Mouse (Mus musculus): ENCODE measurements around the gene Olfr1368.

Olfr1368 gene

DNA sequence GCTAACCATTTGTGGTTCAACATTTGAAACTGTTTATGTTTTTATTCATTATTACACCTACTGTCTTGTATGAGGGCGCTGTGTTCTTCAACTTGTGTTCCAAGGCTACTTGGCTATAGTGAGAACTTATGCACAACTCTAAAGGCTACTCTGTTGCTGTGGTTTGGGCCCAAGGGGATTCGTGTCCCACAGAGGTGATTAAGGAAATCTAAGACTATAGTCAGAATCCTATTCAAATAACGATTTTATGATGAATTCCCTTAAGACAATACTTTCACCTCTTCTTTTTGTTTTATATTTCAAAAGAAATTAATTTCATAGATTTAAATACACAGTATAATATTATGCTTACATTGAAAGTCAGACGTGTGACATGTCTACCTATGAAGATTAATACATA, at the start of gene Olfr1368:
Gene Olfr1368 (minus strand): TSS at position 101 of the 400 bp plus-strand sequence.
- no peak for DNase-seq

DNA sequence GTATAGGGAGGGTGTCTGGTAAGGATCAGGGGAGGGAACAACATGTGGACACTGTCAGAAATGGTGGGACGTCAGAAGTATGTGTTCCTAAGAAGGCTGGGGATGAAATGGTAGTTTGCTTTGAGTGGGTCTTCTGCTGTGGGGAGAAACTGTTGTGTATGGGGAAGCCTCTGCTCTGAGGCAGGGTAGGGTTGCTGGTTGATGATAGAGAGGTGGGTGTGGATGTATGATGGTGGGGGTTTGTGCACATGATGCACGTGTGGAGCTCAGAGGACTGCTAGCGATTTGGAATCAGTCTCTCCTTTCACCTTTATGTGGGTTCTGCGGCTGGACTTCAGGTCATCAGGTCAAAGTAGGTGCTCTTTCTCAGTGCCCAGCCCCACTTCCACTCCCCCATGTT, 39.9 kb upstream of the Olfr1368 start:
- DNase-seq = no peak

DNA sequence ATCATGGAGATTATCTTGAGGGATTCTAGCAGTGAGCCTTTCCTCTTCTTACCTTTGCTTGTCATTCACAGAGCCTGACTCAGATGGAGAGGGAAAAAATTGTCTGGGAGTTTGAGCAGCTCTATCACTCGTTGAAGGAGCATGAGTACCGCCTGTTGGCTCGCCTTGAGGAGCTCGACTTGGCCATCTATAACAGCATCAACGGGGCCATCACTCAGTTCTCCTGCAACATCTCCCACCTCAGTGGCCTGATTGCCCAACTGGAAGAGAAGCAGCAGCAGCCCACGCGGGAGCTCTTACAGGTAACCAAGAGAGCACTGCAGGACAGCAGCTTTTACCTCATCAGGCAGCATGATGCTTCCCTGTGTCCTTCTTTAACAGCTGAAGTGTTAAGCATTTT, 38.0 kb upstream of the Olfr1368 start:
- DNase-seq = no peak

DNA sequence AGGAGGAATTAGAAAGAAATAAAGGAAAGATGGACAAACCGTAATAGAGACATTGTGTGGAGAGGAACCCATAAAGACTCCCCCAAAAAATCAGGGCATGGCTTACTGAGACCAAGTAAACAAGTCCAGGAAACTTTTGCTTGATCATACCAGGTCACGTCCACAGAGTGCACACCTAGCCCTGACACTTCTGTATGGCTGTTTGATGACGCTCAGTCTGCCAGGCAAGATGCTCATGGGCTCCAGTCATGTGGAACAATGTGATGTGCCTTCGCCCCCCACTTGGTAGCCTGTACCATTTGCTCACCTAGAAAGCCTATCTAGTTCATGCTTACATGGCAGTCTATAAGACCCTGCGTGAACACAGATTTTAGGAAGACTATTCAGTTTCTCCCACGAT, 37.4 kb upstream of the Olfr1368 start:
- no peak for DNase-seq

DNA sequence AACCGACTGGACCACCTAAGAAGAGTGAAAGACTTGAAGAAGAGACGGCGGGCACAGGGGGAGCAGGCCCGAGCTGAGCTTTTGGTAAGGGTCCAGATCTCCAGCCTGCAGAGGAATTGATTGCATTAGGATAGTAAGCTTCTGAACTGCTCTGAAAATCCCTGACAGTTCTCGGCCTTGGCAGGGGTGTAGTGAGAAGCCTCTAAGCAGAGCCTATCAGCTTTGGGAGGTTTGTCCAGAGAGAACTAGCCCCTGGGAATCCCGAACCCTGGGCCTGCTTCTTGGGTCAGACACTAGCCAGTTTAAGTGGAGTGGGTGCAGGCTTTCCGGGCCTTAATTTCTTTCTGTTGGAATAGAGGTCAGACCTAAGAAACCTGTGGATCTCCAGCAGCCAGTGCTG, 36.3 kb upstream of the Olfr1368 start:
- DNase-seq = no peak

DNA sequence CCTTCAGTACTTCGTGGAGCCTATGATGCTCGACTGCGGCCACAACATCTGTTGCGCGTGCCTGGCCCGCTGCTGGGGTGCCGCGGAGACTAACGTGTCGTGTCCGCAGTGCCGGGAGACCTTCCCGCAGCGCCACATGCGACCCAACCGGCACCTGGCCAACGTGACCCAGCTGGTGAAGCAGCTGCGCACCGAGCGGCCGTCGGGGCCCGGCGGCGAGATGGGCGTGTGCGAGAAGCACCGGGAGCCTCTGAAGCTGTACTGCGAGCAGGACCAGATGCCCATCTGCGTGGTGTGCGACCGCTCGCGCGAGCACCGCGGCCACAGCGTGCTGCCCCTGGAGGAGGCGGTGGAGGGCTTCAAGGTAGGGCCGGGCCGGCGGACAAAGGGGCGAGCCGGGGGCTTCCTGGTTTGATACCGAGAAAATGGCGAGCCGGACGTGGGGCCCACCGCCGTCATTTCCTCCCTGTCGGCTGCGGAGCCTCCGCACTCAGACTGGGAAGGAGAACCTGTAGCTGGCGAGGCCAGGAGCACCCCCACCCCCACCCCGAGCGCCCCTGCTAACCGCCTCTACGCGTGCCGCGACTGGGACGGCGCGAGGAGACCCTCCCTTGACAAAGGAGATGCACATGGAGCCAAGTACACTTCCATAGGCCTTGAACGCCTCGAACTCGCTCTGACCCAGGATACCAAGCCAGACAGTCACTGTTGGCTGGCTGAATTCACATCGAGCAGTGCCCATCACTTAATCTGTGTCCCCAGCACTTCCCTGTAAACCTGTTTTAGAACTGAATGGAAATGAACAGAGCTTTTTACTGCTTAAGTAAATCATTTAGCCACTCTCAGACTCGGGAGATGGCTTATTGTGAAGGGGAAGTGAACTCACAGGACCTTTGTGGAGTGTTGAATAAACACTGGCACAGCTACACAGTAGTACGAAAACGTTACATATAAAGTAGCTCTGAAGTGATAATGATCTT, 35.2 kb upstream of the Olfr1368 start:
- DNase-seq = peak; percentile 75

DNA sequence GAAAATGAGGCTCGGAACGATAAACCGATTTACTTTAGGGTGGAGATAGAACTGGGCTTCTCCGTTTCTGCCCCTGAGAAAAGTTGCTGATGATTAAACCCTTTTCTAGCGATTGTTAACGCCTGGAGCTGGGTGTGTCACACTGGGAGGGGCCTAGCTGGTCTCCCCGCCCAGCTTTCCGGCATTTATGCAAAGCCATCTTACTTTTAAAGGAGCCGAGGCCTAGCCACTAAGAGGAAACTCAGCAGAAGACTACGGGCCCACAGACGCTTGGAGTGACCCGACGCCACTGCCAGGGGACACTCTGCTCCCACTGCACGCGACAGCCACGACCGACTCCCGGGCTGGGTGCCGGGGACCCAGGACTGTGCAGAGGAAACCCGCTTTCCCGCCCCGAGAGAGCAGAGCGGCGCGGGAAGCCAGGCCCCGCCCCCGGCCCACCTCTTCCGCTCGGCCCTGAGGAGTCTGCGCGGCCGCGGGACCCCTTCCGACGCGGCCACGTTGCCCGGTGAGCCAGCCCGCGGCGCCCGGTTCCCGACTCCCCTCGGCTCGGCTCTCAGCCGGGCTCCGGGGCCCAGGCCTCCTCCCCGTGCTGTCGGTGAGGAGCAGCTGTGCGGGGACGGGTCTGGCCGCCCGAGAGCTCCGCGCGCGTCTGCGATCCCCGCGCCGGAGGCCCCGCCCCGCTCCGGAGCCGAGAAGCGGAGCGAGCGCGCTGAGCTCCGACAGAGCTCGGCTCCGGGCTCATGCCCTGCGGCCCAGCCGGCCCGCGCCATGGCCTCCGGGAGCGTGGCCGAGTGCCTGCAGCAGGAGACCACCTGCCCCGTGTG, 34.3 kb upstream of the Olfr1368 start:
- DNase-seq = peak; percentile 85

DNA sequence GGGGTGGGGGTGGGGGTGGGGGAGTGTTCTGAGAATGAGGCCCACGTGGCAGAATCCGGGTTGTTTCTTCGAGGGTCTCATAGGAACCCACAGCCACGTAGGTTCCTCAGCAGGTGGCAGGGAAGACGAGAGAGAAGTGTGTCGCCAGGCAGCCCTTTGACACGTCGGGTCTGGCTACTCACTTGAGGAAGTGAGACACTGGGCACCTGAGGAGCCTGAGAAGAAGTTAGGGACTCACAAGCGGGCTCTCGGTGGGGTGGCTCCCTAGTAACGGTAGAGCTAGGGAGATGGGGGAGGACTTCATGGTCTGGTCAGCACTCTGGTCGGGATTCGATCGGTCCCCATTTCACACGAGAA, 33.7 kb upstream of the Olfr1368 start, which contains the start of gene Trim27:
Gene Trim27 (plus strand): TSS at position 79 of the 357 bp plus-strand sequence.
- DNase-seq = peak; percentile 65

DNA sequence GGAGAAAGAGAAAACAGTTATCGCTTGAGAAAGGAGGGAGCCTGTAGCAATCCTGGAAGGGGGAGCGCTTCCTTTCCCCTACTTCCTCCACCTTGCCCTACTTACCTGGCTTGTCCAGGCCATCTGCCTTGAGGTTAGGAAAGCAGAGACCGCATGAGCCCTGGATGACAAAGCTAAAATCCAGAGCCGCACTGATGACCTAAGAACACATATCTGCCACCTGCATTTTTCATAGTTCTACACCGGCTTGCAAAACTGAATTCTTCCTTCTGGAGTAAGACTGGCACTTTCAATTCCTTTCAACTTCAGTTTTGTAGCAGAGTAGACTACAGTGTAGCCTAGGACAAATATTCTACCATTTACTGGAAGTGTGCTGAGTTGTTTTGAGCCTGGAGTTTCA, 32.7 kb upstream of the Olfr1368 start:
- no peak for DNase-seq

DNA sequence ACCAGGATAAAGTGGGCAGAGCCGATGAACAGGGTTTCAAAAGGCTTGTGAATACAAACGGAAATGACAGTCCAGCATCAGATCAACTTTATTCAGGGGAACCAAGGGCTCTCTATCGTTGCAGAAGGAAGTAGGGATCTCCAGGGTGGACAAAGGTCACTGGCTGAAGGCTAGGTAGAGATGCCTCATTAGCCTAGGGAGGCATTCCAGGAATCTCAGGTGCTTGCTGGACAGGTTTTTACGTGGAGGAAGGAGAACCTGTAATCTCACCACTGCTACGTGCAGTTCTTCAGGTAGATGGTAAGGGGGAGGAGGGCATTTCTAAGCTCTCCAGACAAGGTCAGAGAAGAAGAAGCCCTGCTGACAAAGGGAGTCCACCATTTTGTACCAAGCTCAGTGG, 32.0 kb upstream of the Olfr1368 start:
- no peak for DNase-seq

DNA sequence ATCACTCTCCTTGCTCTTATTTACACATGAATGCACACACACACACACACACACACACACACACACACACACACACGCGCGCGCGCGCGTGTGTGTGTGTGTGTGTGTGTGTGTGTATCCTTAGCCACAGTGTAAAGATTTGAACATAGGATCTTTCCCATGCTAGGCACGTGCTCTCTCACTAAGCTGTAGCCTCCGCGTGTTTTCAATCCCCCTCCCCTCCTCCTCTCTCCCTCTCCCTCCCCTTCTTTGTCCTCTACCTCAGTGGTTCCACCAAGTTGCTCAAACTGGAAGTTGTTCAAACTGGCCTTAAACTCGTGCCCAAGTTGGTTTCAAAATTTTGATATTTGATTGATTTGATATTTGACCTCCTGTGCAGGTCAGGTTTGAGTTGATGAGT, 31.1 kb upstream of the Olfr1368 start:
- no peak for DNase-seq

DNA sequence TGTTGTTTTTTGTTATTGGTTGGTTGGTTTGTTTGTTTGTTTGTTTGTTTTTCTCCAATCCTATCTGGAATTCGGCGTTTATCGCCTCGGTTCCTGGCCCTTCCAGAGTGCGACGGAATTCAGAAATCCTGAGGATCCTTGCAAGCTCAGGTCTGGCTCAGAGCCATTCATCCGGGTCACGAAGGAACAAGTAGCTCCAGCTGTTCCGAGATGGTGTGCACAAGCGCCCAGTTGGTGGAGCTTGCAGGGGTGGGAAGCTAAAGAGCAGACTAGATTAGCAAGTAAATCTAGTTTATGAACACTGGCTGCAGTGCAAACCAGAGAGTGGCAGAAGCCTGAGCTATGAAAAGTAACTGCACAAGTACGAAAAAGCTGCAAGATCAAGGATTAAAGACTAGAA, 27.4 kb upstream of the Olfr1368 start:
- DNase-seq = peak; percentile 64

DNA sequence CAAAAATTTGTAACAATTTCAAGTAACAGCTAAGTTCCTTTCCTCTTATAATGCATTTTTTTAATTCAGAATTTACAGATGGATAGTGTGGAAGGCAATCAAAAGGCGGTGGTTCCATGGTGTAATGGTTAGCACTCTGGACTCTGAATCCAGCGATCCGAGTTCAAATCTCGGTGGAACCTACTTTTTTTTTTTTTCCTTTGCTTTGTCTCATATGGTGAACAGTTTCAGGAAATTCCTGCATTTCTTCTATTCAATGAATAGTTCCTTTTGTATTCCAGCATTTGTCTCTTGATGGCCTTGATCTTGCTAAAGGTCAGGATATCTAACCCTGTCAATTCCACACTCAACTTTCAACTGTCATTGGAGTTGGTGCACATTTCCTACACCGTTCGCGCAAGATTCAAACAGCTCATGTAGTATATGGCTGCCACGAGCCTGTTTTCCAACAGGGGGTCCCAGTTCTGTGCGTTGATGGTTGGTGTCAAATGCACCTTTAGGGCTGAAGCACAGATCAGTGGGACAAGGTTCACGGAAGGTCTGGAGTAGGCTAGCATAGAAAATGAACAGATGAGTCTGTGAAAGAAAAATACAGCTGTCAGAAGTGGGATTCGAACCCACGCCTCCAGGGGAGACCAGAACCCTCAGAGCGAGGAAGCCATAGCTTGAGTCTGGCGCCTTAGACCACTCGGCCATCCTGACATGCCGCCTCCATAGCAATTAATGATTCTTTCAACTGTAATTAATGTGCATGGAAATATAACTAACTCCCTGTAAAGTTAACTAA, 26.8 kb upstream of the Olfr1368 start:
- DNase-seq = peak; percentile 68

DNA sequence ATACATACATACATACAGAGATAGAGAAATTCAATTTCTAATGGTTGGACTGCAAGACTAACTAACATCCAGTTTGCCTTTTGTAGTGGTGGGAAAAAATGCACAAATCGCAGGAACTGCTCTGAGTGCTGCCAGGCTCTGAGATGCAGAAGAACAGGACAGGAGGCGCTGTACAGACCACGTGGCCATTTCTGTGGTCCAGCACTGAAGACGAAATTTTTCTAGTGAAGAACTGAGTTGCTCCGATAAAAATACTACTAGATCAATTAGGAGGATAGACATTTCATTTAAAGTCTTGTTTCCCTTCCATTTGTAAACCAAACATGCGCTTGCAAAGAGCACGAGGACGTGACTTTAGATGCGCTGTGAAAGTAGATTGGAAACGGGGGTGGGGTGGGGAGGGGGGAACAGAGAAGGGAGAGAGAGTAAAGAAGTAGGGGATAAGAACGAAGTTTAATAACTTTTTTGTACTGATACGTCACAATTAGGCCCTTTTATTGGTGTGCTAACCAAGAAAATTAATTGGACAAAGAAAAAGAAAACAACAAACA, 26.0 kb upstream of the Olfr1368 start:
- no peak for DNase-seq

DNA sequence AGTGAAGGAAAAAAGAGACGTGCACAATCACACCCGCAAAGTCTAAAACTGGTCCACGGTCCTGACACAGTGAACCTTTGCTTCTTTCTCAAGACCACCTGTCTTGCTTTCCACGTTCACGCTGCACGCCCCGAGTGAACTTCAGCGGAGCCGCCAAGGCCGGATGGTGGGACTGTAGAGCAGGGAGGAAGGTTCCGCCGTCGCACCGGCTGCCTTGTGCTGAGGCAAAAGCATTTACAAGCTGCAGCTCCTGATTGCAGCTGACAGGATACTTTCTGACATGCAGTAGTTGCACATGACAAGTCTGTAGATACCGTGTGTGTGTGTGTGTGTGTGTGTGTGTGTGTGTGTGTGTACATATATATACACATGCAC, 25.5 kb upstream of the Olfr1368 start:
- peak; percentile 35 for DNase-seq

DNA sequence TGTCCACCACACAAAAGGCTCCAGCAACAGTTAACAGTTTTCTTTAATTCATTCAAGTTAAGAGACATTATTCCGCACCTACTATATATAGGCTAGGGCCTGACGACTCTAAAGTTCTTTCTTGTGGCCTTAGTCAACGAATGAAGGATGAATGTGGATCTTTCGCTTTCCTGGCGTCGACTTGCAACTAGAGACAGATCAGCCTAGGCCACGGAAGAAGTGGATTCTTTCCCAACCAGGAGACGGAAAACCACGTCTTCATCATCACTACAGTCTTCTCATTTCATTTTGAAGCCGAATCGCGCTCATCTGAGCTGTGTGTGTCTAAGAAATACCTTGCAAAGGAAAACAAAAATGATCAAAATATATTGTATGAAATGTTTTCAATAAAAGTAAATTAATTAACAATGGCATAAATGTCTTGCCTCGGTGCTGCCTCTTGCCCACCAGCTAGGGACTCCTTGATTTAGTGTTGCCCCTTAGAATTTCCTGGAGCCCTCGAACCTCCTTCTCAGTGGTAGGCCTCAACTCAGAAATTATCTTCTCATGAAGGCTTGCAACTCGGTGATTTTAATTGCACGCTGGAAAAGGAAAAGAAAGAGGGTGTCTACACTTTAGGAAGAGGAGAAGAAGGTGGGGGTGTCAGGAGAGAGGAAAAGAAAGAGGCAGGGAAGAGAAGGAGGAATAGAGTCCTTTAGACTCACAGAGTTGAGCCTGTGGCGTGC, 24.9 kb upstream of the Olfr1368 start:
- DNase-seq = peak; percentile 29

DNA sequence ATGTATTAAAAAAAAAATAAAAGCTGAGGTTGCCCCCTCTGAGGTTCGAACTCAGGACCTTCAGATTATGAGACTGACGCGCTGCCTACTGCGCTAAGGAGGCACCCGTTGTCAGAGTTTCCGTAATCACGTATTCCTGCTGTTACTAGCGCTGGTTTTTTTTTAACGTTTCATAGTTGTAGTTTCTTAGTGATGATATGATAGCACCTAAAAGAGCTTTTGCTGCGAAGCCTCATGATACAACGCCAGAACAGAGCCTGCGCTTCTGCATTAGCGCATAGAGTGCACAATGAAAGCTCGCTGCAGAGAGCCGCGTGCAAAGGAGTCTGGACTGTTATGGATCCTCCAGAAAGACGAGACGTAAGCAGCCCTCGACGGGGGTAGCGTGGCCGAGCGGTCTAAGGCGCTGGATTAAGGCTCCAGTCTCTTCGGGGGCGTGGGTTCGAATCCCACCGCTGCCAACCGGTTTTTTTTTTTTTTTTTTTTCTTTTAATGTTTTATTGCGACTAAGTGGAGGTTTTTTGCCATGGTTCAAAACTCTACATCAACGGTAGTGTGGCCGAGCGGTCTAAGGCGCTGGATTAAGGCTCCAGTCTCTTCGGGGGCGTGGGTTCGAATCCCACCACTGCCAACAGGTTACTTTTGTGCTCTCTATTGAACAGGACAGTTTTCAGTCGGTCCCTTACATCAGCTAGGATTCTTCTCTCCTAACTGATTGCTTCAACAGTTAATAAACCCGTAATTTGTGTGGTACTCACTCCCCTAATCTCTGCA, 24.2 kb upstream of the Olfr1368 start:
- peak; percentile 81 for DNase-seq

DNA sequence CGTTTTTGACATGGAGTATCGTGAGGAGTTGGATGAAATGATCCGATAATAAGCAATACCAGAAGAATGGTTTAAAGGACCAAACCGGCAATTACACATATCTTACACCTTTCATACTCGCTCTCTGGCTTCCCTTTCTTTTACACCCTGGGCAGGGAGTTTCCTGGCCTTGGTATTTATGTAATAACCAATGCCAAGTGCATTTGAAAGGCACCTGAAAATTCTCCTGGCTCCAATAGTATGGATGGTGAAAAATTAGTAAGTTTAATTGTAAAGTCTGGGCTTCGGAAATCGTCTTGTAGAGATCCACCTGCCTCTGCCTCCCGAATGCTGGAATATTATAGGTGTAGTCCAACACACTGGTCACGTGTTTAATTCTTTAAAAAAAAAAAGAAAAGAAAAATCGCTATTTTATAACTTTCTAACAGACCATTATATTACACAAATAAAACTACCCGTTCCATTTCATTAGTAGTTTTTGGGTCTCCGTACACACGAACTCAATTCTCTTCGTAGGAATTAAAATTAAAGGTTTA, 23.5 kb upstream of the Olfr1368 start:
- no peak for DNase-seq

DNA sequence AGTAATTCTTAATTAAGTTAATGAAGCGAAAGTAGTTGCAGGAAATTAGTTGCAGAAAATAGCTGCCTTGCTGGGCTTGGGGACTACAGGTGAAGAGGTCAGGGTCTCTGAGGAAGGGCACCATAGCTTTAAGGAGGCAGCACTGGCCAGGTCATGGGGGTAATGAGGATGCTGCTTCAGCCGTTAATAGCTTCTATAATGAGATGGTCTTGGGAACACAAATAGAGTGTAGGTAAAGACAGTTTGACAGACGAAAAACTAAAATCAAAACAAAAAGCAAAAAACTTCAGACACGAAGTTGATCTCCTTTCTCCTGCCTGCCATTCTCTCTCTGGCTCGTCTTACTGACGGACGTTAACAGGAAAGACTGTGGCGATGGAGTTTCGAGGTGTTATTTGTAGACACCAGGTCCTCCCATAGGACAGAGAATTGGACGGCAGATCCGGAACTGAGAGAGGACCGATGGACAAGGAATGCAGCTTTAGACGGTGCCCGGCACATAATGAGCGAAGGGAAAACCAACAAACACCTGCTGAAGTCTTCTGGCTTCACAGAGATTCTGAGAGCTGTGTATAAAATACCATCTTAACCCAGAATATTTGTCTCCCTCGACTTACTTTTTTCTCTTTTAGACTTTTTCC, 22.8 kb upstream of the Olfr1368 start:
- peak; percentile 39 for DNase-seq

DNA sequence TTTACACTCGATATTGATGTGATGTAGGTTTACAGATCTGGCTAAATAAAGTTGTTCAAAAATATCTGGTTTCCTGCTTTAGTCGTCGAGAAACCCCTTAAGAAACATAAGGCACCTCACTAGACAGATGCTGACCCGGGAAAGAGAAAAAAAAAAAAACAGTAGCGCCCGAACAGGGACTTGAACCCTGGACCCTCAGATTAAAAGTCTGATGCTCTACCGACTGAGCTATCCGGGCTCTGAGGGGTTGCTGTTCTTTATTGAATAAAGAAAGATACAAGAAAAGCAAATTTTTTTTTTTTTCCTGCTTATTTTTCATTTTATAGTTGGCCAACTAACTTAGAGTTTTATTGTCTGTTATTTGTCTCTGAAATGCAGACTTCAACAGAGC, 22.2 kb upstream of the Olfr1368 start:
- DNase-seq = peak; percentile 32
